Mouse (Mus musculus): ENCODE results near the gene Ppp1r9b. TPM values are rescaled to one million over a fixed set of nuclear protein-coding genes. Genes with fewer than 3 reads are reported as not detected.

The Ppp1r9b gene
- polyA plus RNA-seq, 2 experiments from 2014 or later, result 18.1 to 21.7 TPM

DNA sequence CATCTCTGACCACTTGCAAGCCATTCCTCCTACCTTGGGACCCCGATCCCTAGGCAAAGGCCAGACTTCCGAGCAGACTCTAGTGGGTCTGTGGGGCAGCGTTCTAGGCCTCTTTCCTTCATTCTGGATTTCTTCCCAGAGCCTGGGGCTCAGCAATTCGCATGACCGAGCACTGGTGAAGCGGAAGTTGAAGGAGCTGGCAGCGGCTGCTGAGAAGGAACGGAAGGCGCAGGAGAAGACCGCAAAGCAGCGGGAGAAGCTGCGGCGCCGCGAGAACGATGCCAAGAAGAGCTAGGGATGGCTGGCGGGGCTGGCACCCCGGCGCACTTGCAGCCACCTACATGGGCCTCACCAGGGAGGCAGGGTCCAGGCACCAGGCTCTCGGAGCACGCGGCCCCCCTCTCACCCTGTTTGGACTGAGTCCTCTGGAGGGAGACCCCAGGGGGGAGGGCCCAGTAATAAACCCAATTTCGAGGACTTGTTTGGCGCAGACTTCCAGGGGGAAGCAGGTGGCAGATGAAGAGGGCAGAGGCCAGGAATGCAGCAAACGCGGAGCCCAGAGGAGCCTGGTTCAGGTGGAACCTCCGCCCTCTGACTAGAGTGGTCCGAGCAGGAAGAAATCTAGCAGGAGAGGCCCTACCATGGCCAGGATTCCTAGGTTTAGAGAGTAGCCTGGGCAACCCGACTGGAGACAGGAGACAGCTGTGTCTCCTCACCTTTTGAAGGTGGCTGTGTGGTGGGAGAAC is 33.8 kb downstream of the Ppp1r9b start:
- no peak for ATAC-seq

DNA sequence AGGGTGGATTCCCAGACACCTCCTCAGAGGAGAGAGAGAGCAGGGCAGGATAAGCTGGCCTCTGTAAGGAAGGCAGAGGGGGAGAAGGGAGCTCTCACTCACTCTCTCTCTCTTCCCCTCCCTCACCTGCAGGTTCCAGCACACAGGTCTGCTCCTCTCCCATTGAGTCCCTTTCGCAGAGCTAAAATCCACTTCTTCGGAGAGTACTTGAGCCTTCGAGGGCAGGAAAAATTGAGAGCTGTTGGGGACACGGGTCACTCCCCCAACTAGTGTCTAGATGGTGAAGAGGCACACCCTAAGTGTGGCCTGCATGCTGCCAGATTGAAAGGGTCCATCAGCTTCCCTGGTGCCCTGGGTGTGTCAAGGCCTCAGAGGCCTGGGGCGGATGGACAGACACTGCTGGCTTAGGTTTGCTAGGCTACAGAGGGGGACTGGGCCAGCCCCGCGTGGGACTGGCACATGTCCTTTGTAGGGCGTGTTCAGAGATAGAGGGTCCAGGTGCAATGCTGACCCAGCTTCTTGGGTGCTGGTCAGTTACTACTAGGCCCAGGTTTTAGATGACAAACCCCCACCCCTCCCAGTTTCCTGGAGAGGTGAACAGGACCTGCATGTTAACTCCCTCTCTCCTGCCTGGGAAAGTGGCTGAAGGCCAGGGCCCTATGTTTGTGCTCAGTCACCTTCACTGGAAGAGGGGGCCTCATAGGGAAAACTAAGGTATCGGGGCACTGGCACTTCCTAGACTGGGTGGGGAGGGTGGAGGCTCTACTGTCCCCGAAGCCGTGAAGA is 34.6 kb downstream of the Ppp1r9b start:
- ATAC-seq, result no peak

DNA sequence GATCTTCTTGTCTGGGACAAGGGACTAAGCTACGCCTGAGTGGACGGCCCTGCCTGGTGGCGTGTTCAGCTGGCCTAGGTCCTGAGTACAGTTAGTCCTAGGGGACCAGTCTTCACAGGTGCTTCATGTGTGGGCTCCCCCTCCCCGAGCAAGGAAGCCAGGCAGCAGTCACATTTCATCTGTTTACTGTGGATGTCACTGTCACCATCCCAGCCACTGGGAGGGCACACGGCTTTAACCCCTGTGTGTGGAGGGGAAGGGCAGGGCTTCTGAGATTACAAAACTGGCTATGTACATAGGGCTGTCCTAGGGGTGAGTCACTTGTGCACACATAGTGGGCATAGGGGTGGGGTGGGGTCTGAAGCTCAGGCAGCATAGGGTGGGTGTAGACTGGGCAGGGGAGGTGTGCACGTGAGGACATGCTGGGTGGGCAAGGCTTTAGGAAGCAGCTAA is 35.3 kb downstream of the Ppp1r9b start:
- ATAC-seq, result no peak

DNA sequence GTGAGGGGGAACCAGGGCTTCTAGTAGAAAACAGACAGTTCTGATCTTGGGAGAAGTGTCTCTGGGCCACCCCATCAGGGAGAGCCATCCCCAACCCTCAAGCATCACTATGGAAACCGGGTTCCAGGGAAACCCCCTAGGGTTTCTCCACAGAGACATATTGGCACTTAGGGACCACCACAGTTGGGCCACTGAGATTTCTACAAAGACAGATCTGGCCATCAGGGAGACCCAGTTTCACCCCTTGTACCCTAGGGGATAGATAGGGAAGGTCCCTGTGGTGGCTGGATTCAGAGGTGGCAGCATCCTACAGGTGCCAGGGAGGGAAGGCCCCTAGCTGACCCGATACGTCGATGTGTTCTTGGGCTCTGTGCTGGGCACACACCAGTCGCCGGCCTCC is 36.0 kb downstream of the Ppp1r9b start:
- no peak for ATAC-seq

- no peak for ATAC-seq
Measured at GRCm38 (mm10) chr11:95027850-95028470, 37.1 kb downstream of the Ppp1r9b start.

DNA sequence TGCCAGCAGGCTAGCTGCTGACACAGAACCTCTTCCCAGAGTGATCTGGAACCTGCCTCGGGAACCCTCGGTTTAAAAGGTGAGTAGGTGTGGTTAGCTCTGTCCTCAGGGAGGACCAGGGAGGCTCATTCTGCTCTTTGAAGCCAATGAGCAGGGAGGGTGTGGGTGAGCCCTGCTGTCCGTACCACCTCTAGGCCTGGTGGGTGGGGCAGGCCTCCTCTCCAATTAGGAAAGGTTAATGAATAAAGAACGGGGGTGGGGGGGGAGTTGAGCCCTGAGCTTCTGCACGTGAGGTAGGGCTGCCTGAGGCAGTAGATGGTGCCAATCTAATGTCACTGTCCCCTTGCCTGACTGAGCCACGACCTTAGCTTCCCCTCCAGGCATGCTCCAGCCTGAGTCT is 42.1 kb downstream of the Ppp1r9b start:
- no peak for ATAC-seq

DNA sequence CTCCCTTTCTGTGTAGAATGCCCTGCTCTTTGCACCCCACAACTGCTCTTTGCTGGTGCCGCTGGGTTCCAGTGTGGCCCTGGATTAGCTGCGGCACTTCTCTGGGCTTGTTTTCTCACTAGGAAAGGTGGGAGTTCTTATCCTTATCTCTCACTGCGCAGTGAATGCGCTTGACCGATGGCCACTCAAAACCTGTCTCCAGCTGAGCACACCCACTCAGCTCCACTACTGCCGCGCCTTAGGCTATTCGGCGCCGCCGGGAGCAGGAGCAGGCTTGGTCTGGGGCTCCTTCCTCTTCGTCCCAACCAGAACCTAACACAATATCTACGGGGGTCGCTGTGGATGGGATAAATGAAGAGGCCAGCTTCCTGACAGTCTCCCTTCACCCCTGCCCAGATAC is 42.8 kb downstream of the Ppp1r9b start:
- no peak for ATAC-seq

DNA sequence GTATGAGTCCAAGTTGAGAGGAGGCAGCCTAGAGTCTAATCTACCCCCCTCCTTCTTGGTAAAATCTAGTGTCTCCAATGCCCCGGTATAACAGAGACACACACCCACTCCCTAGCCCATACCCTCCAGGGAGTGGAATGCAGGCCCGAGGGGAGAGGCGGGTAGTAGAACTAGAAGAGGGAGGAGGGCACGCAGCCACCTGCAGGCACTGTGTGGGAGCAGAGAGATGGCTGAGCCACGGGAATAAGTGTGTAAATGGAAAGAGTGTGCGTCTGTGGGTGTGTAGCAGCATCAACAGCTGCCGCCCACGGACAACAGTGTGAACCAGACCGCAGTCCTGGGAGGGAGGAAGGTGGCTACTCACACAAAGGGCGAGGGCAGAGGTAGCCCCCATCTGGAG is 44.1 kb downstream of the Ppp1r9b start:
- no peak for ATAC-seq

DNA sequence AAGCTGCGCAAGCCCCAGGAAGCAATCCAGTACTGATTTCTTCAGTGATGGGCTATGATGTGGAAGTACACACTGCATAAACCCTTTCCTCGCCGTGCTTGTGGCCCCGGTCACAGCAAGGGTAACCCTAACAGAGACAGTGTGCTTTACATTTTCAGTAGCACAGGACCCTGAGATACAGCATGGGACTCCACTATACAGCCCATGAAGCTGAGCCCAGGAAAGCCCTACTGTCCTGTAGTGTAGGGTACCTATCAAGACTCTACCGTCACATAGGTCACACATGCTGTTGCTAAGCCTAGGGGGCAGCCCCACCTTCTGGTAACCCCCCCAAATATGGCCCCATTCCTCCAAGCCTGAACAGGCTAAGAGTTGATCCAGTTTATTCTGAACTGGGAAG is 45.7 kb downstream of the Ppp1r9b start:
- no peak for ATAC-seq

GRCm38 (mm10) chr11:95037306-95037705 is 46.5 kb downstream of the Ppp1r9b start:
- no peak for ATAC-seq

DNA sequence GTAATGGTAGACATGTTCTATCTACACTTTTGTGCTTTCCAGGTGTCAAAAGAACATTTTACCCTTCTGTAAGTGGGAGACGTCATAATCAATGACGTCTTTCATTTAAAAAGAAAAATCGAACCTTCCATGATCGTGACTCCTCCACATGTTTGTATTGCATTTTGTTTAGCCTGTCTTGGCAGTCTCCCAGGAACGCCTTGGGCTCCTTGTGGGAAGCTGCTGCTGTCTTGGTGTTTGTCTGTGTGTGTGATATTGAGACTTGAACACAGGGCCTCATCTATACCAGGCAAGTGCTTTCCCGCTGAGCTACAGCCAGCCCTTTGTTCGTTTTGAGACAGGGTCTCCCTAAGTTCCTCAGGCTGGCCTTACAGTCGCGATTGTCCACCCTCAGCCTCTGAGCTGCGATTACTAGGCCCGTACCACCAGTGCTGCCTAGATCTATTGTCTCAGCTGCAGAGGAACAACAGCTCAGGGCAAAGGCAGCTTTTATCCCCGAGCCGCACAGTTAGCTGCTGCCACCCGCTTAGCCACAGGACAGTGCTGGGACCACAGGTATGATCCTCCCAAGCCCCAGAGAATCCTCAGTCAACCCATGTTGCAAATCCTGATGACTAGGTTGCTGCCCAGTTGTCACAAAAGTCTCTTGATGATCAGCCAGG is 47.5 kb downstream of the Ppp1r9b start:
- ATAC-seq, result no peak

DNA sequence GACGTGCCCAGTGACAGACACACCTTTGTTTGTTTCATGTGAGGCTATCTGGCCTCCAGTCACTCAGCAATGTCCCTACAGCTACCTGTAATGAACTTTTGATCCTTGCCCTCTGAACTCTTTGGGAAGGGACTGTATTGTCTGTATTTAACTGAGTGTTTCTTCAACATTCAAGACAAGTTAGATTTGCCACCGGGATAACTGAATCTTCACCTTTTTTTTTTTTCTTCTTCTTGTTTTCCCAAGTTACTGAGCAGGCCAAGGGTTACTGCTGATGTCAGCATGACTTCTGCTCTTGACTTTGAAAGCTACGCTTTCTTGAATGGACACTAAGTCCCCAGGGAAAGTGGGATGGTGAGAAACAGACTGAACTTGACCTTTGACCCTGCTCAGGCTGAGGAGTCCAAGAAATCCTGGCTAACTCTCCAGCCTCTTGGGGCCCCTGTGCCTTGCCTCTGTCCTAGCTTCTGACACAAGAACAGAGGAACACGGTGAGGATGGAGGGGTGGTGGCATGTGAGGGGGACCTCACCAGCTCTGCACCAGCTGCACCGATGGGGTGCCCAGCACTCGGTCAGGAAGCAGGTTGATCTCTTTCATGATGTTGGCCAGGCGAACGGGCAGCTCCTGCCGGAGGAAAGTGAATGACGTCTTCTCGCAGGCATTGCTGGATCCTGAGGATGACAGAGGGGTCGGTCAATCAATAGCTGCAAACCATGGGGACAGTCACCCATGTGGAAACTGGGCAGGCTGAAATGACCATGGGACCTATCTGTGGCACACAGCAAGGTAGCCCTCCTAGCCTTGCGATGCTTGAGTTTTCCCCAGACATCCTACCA is 48.2 kb downstream of the Ppp1r9b start:
- ATAC-seq, result no peak

- no peak for ATAC-seq
Measured at GRCm38 (mm10) chr11:95039766-95040165, 48.9 kb downstream of the Ppp1r9b start.

- ATAC-seq, result no peak
Measured at GRCm38 (mm10) chr11:95040491-95041138, 49.8 kb downstream of the Ppp1r9b start.

DNA sequence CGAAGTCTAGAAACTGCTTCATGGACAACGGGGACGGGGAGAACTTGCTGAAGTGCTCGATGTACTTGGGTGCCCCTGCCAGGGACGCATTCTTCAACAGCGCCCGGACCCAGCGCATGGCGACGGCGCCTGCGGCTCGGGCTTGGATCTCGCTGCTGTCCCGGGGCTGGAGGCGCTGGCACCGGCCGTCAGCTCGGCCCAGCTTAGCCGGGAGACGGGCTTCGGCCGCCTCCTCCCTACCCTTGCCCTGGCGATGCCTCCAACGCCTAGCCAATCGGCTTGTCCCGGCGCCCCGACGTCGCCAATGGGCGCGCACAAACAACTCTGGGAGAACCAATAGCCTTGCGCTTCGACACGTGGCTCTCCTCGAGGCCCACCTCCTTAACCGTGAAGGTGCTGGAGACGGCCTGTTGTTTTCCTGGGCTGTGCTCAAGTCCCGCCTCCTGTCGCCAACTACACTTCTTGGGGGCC is 50.3 kb downstream of the Ppp1r9b start, which contains the start of gene Pdk2:
Gene Pdk2 (minus strand): TSS at position 216 of the 471 bp plus-strand sequence.
- peak; percentile 99 for ATAC-seq

- no peak for ATAC-seq
Measured at GRCm38 (mm10) chr11:95042096-95042495, 51.3 kb downstream of the Ppp1r9b start.

DNA sequence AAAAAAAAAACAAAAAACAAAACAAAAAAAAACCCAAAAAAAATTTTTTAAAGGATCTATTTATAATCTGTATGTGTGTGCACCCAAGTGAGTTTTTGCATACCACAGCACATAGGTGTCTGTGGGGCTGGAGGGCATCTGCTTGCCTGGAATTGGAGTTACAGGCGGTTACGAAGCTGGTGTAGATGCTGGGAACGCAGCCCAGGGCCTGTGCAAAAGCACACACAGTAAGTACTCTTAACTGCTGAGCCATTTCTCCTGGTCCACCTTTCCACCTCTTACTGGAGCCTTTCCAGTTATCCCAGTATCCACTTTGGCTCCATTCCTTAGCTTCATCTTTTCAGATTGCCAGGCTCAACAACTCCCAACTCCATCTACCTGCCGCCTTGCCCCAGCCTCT is 52.2 kb downstream of the Ppp1r9b start:
- no peak for ATAC-seq

DNA sequence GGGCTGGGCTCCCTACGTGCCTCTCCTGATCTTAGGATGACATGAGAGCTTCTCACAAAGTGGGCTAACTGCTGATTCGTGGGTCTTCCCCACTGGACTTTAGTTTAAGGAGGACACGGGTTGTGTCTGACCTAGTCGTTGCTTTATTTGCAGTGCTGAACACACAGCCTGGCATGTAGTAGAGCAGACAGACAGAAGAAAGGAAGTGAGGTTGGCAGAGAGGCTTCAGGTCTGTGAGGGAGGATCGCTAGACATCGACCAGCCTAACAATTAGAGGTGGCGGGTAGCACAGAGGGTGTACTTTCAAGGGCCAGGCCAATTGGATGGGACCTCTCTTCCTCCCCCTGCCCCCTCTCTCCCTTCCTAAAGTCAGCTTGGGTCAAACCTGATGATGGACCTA is 52.8 kb downstream of the Ppp1r9b start:
- ATAC-seq, result no peak

- ATAC-seq, result no peak
Measured at GRCm38 (mm10) chr11:95044185-95044870, 53.5 kb downstream of the Ppp1r9b start.

GRCm38 (mm10) chr11:95046980-95047680 is 56.3 kb downstream of the Ppp1r9b start:
- ATAC-seq, result peak; percentile 91
